Mouse (Mus musculus): ENCODE results near the gene Dixdc1.

The Dixdc1 gene

DNA sequence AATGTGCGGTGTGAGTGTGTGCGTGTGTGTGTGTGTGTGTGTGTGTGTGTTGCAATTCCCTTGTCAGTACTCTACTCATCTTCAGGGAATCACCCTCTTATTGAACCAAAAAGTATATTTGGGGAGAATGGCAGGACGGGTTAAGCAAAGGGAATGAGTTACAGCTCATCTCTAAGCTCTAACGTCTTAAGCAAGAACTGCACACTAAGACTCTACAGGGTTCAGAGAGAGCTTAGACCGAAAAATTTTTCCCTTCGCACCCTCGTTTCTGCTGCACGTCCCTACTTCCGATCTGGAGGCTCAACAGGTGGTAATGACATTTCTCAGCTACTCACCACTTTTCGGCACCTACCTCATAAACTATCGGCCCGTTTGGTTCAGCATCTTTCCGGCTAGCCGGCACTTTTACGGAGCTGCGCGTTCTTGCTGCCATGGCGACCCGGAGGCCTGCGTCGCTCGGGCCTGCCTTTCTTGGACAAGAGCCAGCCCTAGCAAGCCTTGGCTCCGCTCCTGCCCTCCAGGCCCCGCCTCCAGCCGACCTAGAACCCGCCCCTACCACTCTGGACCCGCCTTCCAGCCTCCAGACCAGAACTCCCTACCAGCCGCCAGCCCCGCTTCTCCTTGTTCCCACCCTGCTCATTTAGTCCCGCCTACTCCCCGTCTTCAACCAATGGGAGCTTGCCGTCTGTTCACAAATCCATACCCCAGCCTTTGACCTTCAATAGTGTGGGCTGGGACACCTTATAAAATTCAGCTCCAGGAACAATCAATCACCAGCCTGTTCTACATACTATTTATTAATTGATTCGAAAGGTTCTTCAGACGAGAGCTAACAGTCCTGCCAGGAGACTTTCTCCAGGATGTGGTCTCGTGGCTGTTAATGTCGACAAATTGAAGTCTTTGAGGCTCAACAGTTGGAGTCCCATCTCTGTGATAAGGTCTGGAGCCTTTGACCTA lies at the start of gene Dixdc1:
Dixdc1 (minus strand) TSS at position 604 of the 957 bp plus-strand sequence.
- DNase-seq = peak; percentile 95

DNA sequence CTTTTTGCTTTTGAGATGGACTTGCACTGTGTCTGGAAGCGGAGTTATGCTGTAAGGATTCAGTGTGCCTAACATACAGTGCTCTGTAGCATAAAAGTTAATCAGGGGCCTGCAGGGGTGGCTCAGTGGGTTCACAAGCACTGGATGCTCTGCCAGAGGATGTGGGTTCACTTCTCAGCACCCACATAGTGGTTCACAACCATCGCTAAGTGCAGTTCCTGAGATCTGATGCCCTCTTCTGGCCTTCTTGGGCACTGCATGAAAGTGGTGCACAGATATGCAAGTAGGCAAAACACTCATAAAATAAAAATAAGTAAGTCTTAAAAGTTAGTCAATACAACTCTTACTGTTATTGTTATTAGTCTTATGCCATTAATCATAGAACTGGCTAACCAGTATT lies 42.8 kb upstream of the Dixdc1 start:
- DNase-seq = no peak

DNA sequence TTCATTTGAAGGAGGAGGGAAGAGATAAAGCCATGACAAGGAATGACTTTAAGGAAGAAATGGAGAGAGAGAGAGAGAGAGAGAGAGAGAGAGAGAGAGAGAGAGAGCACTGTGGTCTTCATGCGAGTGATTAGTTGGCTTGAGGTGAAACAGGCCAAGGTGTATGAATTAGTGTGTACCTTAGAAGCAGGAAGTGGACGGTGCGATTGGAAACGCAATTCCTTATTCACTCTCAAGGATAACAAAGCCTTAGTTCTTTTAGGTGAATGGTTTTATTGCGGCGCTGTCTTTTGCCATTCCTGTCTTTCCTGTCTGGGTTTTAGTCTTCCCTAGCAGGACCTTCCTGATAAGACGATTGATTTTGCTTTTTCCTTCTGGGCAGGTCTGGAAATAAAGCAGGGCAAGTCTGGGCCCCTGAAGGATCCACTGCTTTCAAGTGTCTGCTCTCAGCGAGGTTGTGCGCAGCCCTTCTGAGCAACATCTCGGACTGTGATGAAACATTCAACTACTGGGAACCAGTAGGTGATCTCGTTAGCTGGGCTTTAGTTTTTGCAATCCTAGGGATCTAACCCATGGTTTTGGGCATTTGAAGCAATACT lies 36.9 kb upstream of the Dixdc1 start:
- DNase-seq = no peak

DNA sequence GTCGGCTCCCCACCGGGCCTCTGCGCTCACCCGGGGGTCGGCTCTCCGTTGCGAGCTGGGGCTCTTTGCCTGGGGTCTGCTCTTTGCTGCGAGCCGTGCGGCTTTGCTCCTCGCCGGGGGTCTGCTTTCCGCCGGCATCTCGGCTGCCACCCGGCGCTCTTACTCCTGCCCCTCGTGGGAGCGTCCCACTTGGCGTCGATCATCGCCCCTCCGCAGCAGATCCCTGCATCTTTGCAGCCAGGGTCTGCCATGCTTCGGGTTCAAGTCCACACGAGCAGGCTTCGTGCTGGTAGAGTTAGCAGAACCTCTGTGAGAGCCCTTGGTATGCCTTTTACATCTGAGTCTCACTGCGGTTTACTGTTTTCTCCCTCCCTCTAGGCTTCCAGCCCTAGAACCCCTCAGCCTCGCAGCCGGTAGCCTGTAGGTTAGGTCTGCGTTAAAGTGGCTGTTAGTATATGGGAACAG lies 36.4 kb upstream of the Dixdc1 start:
- no peak for DNase-seq

DNA sequence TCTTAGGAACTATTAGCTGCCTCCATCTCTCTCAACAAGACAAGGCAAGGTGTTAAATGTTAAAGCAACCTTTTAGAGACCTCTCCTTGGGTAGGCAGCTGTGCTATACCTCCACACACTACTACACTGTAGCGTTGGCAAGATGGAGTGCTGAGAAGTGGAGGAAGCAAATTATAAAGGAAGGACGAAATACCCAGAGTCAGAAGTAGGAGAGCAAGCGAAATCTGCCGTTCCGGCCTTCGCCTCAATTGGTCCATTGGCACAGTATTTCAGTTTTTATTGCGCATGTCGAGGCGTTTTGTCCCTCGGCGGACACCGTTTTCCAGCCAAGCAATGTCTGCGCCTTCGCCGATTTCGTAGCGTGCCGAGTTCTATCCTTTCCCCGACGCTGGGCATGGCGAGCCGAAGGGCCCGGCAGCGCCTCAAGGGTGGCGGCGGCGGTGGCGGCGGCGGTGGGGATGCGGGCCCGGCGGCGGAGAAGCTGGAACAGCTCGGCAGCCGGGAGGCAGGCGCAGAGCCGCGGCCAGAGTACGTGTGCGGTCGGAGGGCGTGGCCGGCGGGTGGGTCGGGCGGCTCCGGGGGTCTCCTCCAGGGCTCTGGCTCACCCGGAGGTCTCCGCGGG lies 35.8 kb upstream of the Dixdc1 start, which contains the start of the genes Alg9 and 1110032A03Rik:
Alg9 (plus strand) TSS at position 29 of the 622 bp plus-strand sequence.
1110032A03Rik (minus strand) TSS at position 530 of the 622 bp plus-strand sequence.
- peak; percentile 87 to 88 for DNase-seq

DNA sequence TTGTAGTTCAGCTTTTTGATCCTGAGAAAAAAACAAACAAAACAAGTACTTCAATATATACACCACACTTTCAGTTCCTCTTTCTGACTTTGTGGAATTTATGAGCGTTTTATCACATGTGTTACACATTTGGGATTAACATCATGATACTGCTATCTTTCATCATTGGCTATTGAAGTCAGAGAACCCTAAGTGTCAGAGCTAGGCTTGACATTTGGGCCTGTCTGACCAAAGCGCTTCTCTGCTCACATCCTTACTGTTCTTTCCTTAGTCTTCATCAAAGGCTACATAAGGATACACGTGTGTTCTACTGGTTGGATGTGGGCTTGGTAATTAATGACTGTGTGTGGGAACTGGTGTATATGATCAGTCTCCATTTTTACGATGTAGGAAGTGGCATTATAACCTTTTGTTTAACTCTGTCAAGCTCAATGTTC lies 34.7 kb upstream of the Dixdc1 start:
- no peak for DNase-seq

DNA sequence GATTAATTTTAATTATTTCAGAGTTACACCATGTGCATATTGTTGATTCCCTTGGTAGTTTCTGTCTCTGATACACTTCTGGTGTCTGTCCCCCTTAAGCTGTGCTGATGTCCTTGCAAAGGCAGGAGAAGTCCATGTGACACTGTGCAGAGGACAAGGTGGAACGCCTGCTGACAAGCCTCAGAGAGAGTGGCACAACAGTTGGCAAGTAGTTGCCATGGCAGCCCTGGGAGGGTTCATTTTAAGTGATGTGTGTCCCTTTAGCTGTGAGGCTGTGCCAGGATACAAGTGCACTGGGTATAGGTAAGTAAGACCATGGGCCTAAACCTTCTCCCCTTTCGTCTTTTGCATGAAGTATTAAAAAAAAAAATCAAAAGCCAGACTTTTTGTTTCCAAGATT lies 30.7 kb upstream of the Dixdc1 start:
- DNase-seq = no peak

DNA sequence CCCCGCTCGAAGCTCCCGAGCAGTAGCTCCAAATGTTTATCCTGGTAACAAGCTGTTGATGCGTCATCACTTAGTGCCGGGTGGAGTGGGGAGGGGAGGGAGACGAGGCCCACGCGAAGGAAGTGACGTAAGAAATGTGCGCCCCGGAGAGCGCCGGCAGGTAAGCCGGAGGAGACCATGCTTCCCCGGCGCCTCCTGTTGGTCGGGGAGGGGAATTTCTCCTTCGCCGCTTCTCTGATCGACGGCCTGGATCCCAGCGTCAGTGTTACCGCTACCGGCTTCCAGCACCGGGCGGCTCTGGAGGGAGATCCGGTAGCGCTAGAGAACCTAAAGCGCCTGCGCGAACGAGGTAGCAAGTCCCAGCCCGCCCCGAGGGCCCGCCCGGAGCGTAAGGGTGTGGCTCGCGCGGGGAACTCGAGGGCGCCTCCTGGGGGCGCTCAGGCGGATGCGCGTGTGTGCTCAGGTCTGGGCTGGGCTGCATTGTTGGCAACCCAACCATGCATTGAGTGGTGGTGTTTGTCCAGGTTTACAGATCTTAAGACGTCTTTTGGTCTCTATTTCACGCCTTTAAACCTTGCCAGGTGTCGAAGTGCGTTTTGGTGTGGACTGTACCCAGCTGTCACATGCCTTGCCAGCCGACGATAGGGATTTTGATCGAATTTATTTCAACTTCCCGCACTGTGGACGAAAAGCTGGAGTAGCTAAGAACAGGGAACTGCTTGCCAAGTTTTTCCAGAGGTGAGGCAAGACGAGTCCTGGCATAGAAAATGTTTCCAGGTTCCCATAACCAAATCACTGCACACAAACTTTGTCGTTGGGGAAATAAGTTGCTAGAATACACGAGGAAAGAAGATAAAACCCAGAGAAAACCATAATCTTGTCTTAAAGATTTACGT lies 29.0 kb upstream of the Dixdc1 start, which contains the start of gene Fdxacb1:
Fdxacb1 (plus strand) TSS at position 130 of the 896 bp plus-strand sequence.
- DNase-seq = peak; percentile 99

DNA sequence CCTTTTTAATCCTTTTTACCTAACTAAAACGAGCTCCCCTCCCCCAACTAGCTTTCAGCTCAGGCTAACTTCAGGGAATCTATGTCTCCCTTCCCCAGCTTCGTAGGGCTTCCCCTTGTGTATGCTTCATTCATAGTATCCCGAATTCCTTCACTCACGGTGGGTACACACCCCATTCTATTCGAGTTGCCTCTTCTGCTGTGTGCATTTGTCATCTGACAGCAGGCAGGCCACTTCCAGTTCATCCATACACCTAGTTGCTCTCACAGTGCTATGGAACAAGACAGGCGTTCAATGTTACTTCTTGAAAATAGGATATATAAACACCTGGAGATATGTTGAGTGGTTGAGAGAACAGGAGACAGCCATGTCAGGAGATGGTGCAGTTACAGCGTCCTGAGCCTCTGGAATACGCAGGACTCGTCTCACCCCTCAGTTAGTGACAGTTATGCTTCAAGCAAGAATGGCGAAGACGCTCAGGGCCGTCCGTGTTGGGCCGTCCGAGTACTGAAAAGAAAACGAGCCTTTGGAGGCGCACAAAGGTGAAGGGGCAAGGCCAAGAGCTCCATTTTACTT lies 28.3 kb upstream of the Dixdc1 start:
- peak in 1 of 2 experiments; percentile 24 for DNase-seq

DNA sequence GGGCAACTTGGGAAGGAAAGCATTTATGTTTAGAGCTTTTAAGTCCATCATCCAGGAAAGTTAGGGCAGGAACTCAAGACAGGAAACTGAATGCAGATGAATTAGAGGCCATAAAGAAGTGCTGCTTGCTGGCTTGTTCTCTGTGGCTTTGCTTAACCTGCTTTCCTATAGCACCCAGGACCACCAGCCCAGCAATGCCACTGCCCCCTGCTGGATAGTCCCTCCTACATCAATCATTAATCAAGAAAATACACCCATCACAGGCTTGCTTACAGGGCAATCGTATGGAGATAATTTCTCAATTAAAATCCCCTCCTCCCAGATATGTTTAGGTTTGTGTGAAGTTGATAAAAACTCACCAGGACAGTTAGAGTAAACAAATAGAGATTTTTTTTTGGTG lies 24.0 kb upstream of the Dixdc1 start:
- DNase-seq = peak in 1 of 2 experiments; percentile 35

DNA sequence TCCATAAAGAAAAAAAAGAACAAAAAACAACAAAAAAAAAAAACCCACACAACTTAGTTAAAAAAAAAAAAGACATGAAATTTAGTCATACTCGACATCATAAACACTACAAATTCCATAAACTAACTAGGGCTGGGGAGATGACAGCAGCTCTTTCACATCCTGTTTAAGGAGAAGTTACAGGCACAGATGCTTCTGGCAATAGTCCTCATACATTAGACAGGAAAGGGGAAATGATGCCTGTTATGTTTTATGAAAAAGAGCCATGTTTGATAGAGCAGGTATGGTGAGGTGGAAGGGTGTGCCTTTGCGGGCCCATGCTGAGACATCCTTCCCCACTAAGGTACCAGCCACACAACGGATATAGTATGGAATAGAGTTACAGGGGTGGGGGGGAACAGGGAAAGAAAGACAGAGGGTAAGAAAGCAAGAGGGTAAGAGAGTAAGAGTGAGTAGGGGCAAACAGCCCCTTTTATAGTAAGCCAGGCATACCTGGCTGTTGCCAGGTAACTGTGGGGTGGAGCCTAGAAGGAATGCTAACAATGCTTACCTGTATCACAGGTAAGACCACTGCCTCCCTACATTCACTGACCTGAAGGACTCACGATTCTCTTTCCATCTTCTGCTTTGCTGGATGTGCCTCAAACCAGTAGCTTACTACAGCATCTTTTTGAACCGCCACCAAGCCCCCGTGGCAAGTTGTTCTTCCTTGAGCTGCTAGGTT lies 22.4 kb upstream of the Dixdc1 start:
- DNase-seq = no peak

DNA sequence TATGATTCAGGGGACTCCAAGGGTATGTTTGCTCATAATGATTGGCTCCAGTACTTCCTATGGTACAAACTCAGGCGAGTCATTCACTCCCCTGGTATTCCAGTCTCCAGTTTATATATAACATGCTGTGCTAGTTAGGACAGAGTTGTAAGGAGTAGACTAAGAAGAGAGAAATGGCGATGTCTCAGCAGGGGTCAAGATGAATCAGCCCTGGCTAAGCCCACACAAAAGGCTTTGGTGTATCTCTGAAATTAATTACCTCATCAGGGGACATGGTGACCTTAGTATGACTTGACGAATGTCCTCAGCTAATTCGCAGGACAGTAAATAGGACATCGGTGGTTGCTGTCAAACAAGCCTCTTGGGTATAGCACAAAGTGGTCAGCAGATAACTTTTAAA lies 17.4 kb upstream of the Dixdc1 start:
- no peak for DNase-seq

DNA sequence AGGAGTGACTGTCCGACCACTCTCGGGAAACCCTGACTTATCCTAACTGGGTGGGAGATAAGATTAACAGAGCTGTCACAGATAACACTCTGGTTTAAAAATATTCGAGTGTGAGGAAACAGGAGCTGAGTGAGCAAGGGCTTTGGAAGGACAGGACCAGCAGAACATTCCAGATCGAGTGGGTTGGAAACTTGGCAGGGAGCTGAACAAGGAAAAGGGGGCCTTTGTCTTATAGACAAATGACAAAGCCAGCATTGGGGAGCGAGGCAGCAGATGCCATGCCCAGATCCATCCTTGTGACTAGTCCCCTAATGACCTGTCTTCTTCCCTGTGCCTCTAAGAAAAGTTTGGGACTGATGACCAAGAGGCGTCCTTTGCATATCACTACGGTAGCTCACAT lies 14.6 kb upstream of the Dixdc1 start:
- no peak for DNase-seq

DNA sequence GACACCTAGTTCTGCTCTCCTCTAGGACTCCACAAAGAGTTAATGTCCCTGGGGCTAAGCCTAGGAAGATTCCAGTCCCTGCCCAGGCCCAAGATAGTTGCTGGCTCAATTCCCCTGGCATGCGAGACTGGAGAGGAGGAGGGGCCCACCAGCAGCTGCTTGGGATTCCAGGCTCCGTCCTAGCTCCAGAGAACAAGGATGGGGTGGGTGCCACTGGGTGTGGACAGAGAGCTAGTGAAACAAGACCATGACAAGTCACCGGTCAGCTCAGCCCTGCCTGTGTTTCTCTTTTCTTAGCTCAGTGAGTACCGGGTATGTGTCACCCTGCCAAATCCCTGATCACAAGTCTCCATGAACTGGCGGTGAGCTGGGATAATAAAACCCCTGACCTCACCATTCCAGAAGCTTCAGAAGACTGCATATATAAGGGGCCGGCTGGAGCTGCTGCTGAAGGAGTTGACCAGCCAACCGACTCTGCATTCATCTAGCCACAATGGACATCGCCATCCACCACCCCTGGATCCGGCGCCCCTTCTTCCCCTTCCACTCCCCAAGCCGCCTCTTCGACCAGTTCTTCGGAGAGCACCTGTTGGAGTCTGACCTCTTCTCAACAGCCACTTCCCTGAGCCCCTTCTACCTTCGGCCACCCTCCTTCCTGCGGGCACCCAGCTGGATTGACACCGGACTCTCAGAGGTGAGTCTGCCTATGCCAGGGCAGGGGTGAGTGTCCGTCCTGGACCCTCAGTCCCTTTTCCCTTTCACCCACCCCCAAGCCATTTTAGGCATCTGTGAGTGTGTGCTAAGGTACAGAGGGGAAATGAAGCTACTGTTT lies 13.7 kb upstream of the Dixdc1 start:
- DNase-seq = peak; percentile 92 to 93

DNA sequence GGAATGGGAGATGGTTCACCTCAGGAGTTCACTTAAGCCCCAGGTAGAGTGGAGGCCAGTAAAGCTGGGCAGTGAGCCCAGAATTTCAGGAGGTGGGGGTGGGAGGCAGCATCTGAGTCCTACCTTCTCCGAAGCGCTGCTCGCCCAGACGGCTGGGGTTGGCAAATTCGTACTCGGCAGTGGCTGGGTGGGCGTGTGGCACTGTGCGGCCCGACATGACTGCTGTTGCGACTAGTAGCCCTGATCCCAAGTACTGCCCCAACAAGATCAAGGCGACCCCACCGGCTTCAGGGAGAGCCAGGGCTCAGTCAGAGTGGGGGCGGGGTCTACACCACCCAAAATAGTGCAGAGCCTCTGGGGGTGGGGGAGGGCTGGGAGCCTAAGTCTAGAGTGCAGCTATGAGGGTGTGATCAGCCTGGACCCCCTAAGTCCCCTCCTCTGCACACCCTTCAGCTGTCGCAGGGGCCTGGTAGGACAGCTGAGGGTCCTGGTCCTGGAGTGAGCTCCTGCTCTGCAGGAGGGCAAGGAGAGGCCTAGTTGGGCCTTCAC lies 12.8 kb upstream of the Dixdc1 start, which contains the start of gene Hspb2:
Hspb2 (minus strand) TSS at position 301 of the 549 bp plus-strand sequence.
- DNase-seq = peak; percentile 22 to 52

DNA sequence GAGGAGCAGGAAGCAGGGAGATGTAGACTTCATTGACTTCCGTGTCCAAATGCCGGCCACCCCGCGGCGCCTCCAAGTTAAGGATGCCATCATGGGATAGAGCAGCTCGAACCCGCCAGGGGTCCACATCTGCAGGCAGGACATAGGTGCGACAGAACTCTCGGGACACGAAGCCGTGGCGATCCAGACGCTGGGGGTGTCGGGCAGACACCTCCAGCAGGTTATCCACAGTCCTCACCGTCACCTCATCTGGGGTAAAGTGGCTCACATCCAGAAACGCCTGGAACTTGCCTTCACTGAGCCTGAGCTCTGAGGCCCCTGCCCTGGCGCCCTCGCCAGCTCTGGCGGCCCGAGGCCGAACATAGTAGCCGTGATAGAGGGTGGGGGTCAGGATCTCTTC lies 12.0 kb upstream of the Dixdc1 start, which contains the start of gene Cryab:
Cryab (plus strand) TSS at position 3 of the 400 bp plus-strand sequence.
- DNase-seq = no peak

DNA sequence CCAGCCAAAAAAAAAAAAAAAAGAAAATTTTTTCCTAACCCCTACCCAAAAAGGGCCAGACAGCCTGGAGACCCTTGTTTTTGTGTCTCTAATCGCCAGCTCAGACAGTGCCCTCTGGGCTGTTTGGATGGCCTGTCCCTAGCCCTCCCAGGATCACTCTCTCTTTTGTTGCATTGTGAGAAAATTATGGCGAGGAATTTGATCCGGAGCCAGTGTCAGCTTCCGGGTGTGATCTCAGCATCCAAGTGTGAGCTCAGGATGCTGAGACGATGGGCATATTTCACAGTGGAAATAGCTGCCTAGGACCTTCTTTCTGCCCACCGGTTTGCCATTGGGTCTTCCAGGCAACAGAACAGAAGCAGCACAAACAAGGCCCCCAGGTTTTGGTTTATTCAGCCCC lies 11.4 kb upstream of the Dixdc1 start:
- no peak for DNase-seq

DNA sequence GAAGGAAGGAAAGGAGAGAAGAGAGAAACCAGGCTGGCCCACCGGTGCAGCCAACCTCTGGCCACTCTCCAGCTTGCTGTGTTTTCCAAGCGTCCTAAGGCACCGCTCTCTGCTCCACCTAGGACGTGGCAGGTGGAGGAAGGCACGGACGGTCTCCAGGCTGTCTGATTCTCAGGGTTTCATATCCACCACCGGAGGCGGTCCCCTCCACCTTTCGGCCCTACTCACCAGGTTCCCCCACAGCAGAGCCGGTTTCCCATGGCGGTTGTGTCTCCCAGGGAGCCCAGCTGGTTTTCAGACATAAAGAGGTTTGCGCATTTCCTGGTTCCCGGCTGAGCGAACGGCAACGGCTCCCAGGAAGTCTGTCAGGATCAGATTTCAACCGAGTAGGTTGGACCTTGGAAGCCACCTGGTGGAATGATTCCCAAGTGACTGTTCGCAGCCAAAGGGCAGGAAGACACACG lies 6.9 kb upstream of the Dixdc1 start, which contains the start of gene 2310030G06Rik:
2310030G06Rik (minus strand) TSS at position 323 of the 464 bp plus-strand sequence.
- DNase-seq = peak; percentile 76 to 85

DNA sequence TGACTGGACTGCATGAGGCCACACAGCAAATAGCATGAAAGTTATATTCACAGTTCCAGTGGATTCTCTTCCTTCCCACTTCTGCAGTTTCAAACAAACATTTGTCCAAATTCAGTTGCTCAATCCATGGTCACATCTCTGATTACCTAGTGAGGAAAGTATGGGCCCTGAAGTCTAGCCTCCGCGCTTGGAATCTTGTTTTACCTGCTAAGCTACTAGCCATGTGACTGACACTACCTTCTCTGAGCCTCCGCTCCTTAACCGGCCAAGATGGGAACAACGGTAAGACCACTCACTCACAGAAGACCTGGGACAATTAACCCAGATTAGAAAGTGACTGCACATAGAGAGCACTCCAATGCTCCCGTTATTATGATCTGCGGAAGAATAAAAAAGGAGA lies 6.5 kb upstream of the Dixdc1 start:
- peak; percentile 68 to 78 for DNase-seq

Data from lung, adult 18-20 months (tissue).